Mouse (Mus musculus) adrenal gland, postnatal 25 days (tissue): ENCODE measurements around the gene Saa4. TPM values are rescaled to one million over a fixed set of nuclear protein-coding genes. Genes with fewer than 3 reads are reported as not detected.
"Not testable (repeated sequence)": the region's sequence is repeated elsewhere in the genome, so short reads cannot be mapped to it uniquely, and the experiment has no call there.

Source experiments
- DNase-seq: peaks from one replicate; pipeline ENCODE4 v3.0.0; 2021; ENCODE audit warnings: mixed read lengths
- long read RNA-seq: library from polyadenylated mRNA; stranded (forward); transcript quantifications from one replicate; pipeline ENCODE4 v2.0.0, GENCODE M21; 2021
- total RNA-seq: library from RNA; stranded (reverse); gene quantifications from 2 replicates; pipeline ENCODE4 v1.2.3, GENCODE M21; 2021

Saa4 gene
- total RNA-seq, result 1.00 TPM in 1 of 2 replicates, not detected in the other
- long read RNA-seq, transcript Saa4-201 (4 exons, 2,094 nt), result major isoform, 58 of 68 reads
- long read RNA-seq, partial matches to known transcripts, result 3 of 68 reads
- long read RNA-seq, other reads (novel, unspliced or antisense), result 7 of 68 reads

DNA sequence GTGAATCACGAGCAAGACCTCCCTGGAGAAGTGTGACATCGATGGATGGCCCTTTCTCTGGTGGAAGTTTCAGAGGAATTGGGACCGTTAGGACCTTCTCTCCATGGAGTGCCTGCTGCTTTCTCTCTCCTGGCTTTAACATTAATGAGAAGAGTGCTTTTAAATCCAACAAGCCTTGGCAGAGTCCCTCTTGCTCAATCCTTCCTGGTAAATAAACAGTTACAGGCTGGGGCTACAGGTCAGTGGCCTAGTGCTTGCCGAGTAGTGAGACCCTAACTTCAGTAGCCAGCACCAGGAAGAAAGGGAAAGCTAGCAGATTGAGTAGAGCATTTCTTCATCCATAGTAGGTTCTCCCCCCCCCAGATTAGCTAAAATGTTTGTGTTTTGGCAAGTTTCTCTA is at the start of gene Saa4:
Gene Saa4, minus strand, starts transcription at position 146 of the 400 bp plus-strand sequence.
- no peak for DNase-seq

GRCm38 (mm10) chr7:46770706-46771105 is 38.3 kb upstream of the Saa4 start:
- peak; percentile 52 for DNase-seq

- no peak for DNase-seq
Observed at GRCm38 (mm10) chr7:46768451-46768850, 36.0 kb upstream of the Saa4 start.

DNA sequence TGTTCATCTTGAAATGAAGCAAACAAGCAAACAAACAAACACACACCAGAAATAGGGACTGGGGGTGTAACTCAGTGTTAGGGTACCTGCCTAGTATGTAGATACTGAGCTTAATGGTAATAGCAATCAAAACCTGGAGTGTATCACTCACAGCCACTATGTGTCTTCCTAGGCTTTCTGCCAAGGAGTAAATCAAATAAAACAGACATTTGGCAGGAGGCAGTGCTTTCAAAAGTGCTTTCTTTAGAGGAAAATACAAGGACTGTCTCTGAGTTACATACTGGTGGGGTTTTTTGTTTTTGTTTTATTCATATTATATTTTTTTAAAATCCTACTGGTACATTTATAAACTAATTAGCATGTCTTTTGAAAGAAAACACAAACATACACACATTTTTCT is 35.0 kb upstream of the Saa4 start:
- no peak for DNase-seq

DNA sequence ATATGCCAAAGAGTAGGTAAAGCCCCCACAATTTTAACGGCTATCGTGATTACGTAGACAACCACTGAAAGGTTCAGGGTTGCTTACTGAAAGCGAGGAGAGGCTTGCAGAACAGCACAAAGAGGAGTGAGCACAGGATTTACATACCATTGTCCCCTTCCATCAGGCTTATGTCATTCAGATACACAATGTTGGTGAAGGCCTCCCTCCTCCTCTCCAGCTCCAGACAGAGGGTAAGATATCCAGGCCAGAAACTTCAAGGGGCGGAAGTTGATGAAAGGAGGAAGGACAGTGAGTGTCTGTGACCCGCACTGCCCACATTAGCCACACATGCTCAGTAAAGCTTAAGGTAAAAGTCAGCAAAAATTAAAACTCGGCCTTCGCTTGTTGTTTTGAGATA is 32.3 kb upstream of the Saa4 start:
- no peak for DNase-seq

DNA sequence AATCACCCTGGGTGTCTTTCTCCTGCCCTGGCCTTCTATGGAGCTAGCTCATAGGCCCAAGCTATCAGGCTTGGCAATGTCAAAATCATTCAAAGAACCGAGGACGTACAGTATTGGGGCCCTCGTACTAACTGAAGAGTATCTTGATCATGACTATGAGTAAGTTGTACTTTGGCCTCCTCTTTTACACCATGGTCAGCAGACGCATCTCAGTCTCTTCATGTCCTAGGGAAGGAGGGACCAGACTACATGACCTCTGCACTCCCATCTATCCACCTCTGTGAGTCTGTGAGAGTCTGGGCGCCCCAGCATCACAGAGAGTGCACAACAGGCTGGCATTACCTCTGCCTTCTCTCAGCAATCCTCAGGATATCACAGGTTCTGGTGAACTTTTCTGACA is 30.2 kb upstream of the Saa4 start:
- DNase-seq, result no peak

DNA sequence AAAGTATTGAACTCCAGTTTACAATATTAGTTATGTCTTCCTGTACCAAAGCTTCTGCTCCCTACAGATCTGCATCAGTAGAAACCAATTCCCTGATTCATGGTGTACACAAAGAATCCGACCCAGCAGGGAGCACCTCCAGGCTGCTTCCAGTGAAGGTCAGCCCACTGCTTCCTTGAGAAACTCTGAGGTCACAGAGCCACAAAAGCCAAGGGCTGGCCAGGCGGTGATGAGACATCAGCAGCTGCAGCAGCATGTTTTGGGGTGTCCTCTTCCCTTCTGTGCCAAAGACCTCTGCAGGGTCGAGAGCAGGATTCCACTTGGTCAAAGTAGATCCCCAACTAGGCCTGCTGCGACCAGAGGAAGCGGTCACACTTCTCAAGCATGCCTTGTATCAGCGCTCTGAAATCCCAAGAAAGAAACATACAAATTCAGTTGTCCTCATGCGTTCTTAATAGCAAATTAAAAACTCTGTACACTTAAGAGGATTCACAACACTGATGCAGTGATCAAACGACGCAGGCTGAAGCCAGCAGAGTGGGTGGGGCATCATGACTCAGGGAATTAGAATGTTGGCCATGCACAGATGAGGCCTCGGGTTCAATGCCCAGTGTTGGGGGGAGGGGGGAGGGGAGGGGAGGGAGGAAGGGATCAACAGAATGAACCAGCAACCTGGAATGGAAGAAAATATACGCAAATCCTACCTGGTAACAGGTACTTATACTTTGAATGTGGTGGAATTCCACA is 28.8 kb upstream of the Saa4 start:
- DNase-seq, result no peak

- DNase-seq, result no peak
Observed at GRCm38 (mm10) chr7:46751490-46751889, 19.1 kb upstream of the Saa4 start, which contains the start of gene Saa2. Gene Saa2, plus strand, starts transcription at chr7:46751790.

GRCm38 (mm10) chr7:46748459-46748858 is 16.1 kb upstream of the Saa4 start:
- DNase-seq, result no peak

- DNase-seq, result no peak
Observed at GRCm38 (mm10) chr7:46746381-46746780, 14.0 kb upstream of the Saa4 start.

DNA sequence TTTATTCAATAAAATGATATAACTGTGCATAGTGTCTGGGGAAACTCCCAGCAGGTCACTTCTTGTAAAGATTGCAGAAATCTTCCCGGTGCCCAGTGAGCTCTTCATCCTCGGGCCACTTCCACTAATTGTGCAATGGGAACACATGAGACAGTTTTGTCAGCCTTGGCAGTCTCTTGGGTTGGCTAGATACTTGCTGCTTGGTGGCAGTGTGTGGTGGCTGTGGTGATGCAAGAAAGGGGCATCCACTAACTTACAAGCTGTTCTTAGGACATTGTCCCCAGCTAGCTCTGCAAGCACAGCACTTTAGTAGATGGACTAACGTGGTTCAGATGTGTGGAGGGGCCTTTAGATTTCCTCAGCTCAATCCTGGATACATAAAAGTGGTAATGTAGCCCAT is 13.4 kb upstream of the Saa4 start:
- DNase-seq, result peak; percentile 22

DNA sequence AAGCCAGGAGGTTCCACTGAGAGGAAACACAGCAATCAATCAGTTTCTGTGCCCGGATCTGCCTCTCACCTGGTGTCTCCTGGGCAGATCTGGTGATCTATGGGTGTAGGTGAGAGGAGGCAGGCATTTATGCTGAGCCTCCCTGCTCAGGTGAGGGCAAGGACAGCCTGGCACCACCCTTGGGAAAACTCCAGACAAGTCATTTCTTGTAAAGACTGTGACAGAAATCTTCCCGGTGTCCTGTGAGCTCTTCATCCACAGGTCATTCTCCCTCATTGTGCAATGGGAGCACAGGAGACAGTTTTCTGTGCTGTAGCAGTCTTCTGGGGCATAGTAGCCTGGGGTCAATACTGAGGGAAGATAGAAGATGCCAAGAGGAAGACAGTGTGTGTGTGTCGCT is 10.5 kb upstream of the Saa4 start, which contains the start of gene Saa1:
Gene Saa1, minus strand, starts transcription at position 101 of the 400 bp plus-strand sequence.
- DNase-seq, result not testable (repeated sequence)

DNA sequence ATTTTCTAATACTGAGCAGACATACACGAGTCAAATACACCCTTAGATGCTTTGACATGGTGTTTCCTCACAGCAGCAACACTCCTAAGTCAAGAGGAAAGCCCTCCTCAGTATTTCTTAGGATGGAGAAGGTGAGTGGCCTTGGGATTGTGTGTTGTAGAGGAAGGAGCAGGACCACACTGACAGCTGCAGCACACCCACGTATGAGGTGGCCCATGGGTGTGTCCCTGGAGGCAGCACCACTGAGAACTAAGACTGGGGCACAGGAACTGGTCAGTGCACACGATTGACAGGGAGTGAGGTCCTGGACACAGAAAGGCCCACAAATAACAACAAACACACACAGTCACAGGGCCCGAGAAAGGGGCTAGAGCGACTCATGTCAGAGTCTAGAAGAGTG is 7.6 kb upstream of the Saa4 start:
- not testable (repeated sequence) for DNase-seq

DNA sequence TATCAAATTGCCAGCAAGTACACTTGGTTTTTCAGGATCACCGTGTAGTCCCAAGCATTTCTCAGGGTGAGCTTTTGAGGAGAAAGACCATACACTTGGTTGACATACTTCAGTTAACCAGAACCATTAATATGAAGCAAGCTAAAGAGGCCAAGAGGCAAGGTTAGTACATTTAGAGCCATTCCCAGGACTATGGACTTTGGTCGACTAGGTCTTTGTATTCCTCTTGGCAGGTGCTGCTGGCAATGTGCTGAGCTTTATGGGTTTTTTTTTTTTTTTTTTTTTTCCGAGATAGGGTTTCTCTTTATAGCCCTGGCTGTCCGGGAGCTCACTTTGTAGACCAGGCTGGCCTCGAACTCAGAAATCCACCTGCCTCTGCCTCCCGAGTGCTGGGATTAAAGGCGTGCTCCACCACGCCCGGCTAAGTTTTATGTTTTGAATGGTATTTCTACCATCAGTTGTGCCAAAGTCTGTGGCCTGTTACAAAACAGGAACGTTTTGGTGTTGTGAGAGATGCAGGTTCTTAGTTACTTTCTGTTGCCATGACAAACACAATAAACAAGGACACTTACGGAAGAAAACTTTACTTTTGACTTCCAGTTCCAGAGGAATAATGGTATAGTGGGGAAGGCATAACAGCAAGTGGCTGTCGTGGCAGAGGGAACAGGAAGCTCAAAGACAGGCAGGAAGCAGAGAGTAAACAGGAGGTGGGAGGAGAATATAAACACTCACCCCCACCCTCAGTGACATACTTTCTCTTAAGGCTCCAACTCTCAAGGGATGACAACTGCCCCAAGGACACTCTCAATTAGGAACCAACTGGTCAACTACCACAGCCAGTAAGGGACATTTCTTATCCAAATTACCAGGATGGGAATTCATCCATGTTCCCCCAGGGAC is 6.4 kb upstream of the Saa4 start:
- DNase-seq, result no peak

DNA sequence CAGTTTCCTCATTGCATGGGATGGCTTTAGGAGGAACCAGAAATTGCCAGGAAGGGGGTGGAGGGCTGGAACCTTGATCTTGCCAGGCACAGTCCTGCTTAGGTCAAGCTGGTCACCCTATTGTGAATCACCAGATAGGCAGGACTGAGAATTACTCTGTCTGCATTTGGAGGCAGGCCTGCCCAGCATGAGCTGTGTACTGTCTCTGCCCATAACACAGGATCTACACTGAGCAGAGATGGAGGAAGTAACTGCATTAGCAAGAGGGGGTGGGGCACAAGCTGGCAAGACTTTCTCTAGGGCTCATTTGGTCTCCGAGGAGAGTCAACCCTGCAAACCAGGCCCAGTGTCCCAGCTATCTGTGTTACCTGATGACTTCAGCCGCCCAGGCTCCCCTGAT is 2.6 kb upstream of the Saa4 start:
- no peak for DNase-seq

- no peak for DNase-seq
Observed at GRCm38 (mm10) chr7:46727584-46727983, 4.8 kb downstream of the Saa4 start.

- DNase-seq, result no peak
Observed at GRCm38 (mm10) chr7:46724396-46724795, 8.0 kb downstream of the Saa4 start.

- no peak for DNase-seq
Observed at GRCm38 (mm10) chr7:46723849-46724248, 8.6 kb downstream of the Saa4 start.

DNA sequence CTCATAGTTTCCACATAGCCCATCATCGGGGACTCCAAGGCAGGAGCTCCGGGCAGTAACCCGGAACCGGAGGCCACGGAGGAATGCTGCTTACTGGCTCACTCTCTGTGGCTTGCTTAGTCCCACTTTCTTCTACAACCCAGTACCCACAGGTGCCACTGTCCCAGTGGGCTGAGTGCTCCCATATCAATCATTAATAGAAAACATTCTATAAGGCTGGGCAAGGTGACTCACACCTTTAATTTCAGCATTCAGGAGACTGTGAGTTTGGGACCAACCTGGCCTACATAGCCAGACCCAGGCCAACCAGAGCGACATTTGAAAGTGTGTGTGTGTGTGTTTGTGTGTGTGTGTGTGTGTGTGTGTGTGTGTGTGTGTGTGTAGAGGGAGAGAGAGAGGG is 9.0 kb downstream of the Saa4 start:
- DNase-seq, result no peak

GRCm38 (mm10) chr7:46720460-46720859 is 11.9 kb downstream of the Saa4 start:
- no peak for DNase-seq

DNA sequence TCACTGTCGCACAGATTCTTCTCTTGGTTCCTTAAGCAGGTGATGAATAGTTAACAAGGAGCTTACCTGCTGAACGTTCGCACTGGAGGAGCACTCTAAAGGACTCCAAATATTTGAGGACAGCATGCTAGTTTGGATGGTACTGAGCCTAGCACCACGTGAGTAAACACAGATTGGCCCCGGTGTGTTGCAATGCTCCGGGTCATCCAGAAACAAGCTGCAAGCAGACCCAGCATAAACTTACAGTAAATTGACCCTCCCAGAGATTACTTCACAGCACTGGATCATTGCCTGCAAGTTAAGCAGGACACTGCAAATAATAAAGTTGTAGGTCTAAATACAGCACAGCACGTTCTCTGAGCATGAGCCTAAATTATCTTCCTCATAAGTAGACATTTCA is 12.9 kb downstream of the Saa4 start:
- no peak for DNase-seq

- no peak for DNase-seq
Observed at GRCm38 (mm10) chr7:46718591-46719270, 13.7 kb downstream of the Saa4 start.
